In the genomic region with DNA sequence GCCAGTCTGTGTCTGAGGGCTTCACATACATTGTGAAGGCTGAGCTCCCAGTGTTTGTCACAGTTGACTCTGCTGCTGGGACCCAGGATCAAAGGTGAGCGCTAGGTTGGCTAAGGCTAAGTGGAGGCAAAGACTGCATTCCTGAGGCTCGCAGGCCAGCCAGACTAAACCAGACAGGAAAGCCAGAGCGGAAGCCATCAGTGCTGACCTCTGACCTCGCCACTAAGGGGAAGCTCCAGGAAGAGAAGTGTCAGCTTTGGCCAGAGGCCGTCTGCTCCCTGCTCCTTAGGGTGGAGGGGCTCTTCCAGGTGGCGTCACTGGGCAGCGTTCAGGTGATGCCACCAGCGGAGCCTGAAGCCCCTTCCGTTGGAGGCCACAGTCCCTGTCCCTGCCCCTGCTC, we compare ENCODE assay signal across 11 mouse cellular contexts. TPM values are rescaled to one million over a fixed set of nuclear protein-coding genes. Genes with fewer than 3 reads are reported as not detected.
DNase-seq lines count a peak whose midpoint lies in the region; ATAC-seq lines count a peak whose summit lies in the region.
"Had no signal": no experiment of that assay in that cellular context is flagged by ENCODE, and none has a peak within 500 bp of the region (broad histone marks: within the 10 kb centered on the region; RNA-seq: fewer than 3 reads in every experiment).

No protein-coding gene starts in this region.

- peaks cover 12% of the 10 kb centered on the region; the same call in 1 of the 2 replicates for H3K4me1 ChIP-seq in forebrain, embryonic 12.5 days
- H3K4me1 ChIP-seq in forebrain, embryonic 11.5 days (replicated peaks; ENCODE audit: control insufficient read depth, insufficient read depth, low read length) = no peaks in the 10 kb centered on the region
- peaks cover 20% of the 10 kb centered on the region for H3K4me1 ChIP-seq in liver, embryonic 13.5 days (replicated peaks)
- H3K4me1 ChIP-seq in liver, embryonic 11.5 days (replicated peaks; ENCODE audit: control insufficient read depth, insufficient read depth, low read length) = peaks cover 13% of the 10 kb centered on the region

- ATAC-seq in forebrain, embryonic 12.5 days (ENCODE audit: low FRiP score) = no peak
- no peak for ATAC-seq in forebrain, embryonic 11.5 days (replicated peaks; ENCODE audit: low FRiP score)
- peak; percentile 10; the same call in 1 of the 2 replicates for ATAC-seq in liver, embryonic 13.5 days (ENCODE audit: low read depth)
- no peak for ATAC-seq in liver, embryonic 11.5 days (replicated peaks; ENCODE audit: low FRiP score)
- ATAC-seq: intestine, embryonic 16.5 days; lung, postnatal 0 days had no signal

- no peak overlapping the region for H3K4me2 ChIP-seq in forebrain, embryonic 12.5 days
- no peak overlapping the region for H3K4me2 ChIP-seq in forebrain, embryonic 11.5 days (ENCODE audit: low read depth, low read length, severe bottlenecking)
- no peak overlapping the region for H3K4me2 ChIP-seq in liver, embryonic 13.5 days
- H3K4me2 ChIP-seq in liver, embryonic 11.5 days = no peak overlapping the region

- H3K27me3 ChIP-seq in forebrain, embryonic 12.5 days = no peaks in the 10 kb centered on the region
- H3K27me3 ChIP-seq in forebrain, embryonic 11.5 days (ENCODE audit: control insufficient read depth, insufficient read depth, low read length) = no peaks in the 10 kb centered on the region
- H3K27me3 ChIP-seq in liver, embryonic 13.5 days = no peaks in the 10 kb centered on the region
- no peaks in the 10 kb centered on the region for H3K27me3 ChIP-seq in liver, embryonic 11.5 days (replicated peaks; ENCODE audit: control insufficient read depth, insufficient read depth, low read length)

- H3K4me3 ChIP-seq in forebrain, embryonic 12.5 days (replicated peaks) = no peak overlapping the region
- H3K4me3 ChIP-seq in forebrain, embryonic 11.5 days (ENCODE audit: low read depth, low read length) = no peak overlapping the region
- H3K4me3 ChIP-seq in liver, embryonic 13.5 days (replicated peaks) = no peak overlapping the region
- H3K4me3 ChIP-seq in liver, embryonic 11.5 days (ENCODE audit: low read depth, low read length) = no peak overlapping the region

- H3K36me3 ChIP-seq in forebrain, embryonic 12.5 days (replicated peaks) = peaks cover 99% of the 10 kb centered on the region
- H3K36me3 ChIP-seq in forebrain, embryonic 11.5 days (ENCODE audit: control insufficient read depth, insufficient read depth, low read length) = peaks cover 29% of the 10 kb centered on the region
- H3K36me3 ChIP-seq in liver, embryonic 13.5 days = peaks cover 99% of the 10 kb centered on the region
- H3K36me3 ChIP-seq in liver, embryonic 11.5 days (ENCODE audit: control insufficient read depth, insufficient read depth, low read length) = peaks cover 93% of the 10 kb centered on the region

- H3K9ac ChIP-seq in forebrain, embryonic 12.5 days = no peak overlapping the region
- no peak overlapping the region for H3K9ac ChIP-seq in forebrain, embryonic 11.5 days (ENCODE audit: low read length)
- no peak overlapping the region for H3K9ac ChIP-seq in liver, embryonic 13.5 days
- H3K9ac ChIP-seq in liver, embryonic 11.5 days (ENCODE audit: low read depth, low read length) = no peak overlapping the region

- H3K27ac ChIP-seq in forebrain, embryonic 12.5 days = 0 out of 2 replicates have a peak overlapping the region, but pooled peaks have one; percentile 13
- H3K27ac ChIP-seq in forebrain, embryonic 11.5 days (ENCODE audit: low read depth, low read length) = no peak overlapping the region
- peak overlapping the region; percentile 64 for H3K27ac ChIP-seq in liver, embryonic 13.5 days
- H3K27ac ChIP-seq in liver, embryonic 11.5 days (ENCODE audit: low read depth, low read length) = no peak overlapping the region

- no peaks in the 10 kb centered on the region for H3K9me3 ChIP-seq in forebrain, embryonic 12.5 days
- H3K9me3 ChIP-seq in forebrain, embryonic 11.5 days (ENCODE audit: control insufficient read depth, low read length) = no peaks in the 10 kb centered on the region
- no peaks in the 10 kb centered on the region for H3K9me3 ChIP-seq in liver, embryonic 13.5 days (replicated peaks)
- no peaks in the 10 kb centered on the region for H3K9me3 ChIP-seq in liver, embryonic 11.5 days (ENCODE audit: control insufficient read depth, low read length)

- WGBS in forebrain, embryonic 12.5 days = 70% methylated on average over 9 of the region's 9 CpGs
- 64% methylated on average over 9 of the region's 9 CpGs for WGBS in forebrain, embryonic 11.5 days
- WGBS in liver, embryonic 13.5 days (ENCODE audit: insufficient replicate concordance) = 82% methylated on average over 9 of the region's 9 CpGs
- 74% methylated on average over 9 of the region's 9 CpGs for WGBS in liver, embryonic 11.5 days

- DNase-seq in forebrain, embryonic 11.5 days (ENCODE audit: low spot score) = no peak
- no peak for DNase-seq in liver, embryonic 13.5 days
- no peak for DNase-seq in liver, embryonic 11.5 days (ENCODE audit: low spot score)
- DNase-seq in kidney, adult 9 months = peak; percentile 79
- peak; percentile 61 for DNase-seq in mesoderm, embryonic 11.5 days (ENCODE audit: low read depth, low spot score)
- DNase-seq in cerebellum, postnatal 4 days (ENCODE audit: low spot score in 2 of 2) = no peak
- no peak for DNase-seq in right cerebral cortex, postnatal 4 days
- DNase-seq: B cell, adult 2 months had no signal

RNA-seq across cellular contexts. Expression of a gene that starts 13.3 kb away (rescaled TPM):
- polyA plus RNA-seq in forebrain, embryonic 12.5 days (2016; fragmentation: Nextera tagmentation; extraction: Ambion mirVana) = 83.2 and 84.8 TPM in 2 replicates
- polyA plus RNA-seq in forebrain, embryonic 11.5 days (2014; fragmentation: Nextera tagmentation; extraction: Ambion mirVana) = 105 and 115 TPM in 2 replicates
- polyA plus RNA-seq in liver, embryonic 13.5 days (2015; fragmentation: Nextera tagmentation; extraction: Ambion mirVana) = 75.6 and 75.9 TPM in 2 replicates
- polyA plus RNA-seq in liver, embryonic 11.5 days (2014; fragmentation: Nextera tagmentation; extraction: Ambion mirVana) = 125 and 127 TPM in 2 replicates

Comparison
In these comparisons a context has a peak if more than half of its experiments do, and no peak if none do; other contexts are left out.
1. H3K27ac ChIP-seq: peak in forebrain, embryonic 12.5 days (single experiment) and liver, embryonic 13.5 days (single experiment); none in forebrain, embryonic 11.5 days (single experiment) and liver, embryonic 11.5 days (single experiment).
2. DNase-seq: peak in kidney, adult 9 months (single experiment) and mesoderm, embryonic 11.5 days (single experiment); none in forebrain, embryonic 11.5 days (single experiment), liver, embryonic 13.5 days (single experiment), liver, embryonic 11.5 days (single experiment), cerebellum, postnatal 4 days (0 of 2) and right cerebral cortex, postnatal 4 days (single experiment).